Mouse (Mus musculus): ENCODE data around the gene Hexdc.

GRCm38 (mm10) chr11:121160636-121161346 is 43.4 kb upstream of the Hexdc start:
- TF ChIP-seq CTCF (IDR thresholded peaks at IDR 0.05; ENCODE audit: low read depth): no peak
- TF ChIP-seq EP300 (optimal IDR thresholded peaks at IDR 0.05): no peak
